Mouse (Mus musculus) left cerebral cortex, postnatal 36 days (tissue): ENCODE results near the gene Ubp1. TPM values are rescaled to one million over a fixed set of nuclear protein-coding genes. Genes with fewer than 3 reads are reported as not detected.
"Not testable (repeated sequence)": the region's sequence is repeated elsewhere in the genome, so short reads cannot be mapped to it uniquely, and the experiment has no call there.

Source experiments
- DNase-seq, 2 experiments: peaks; one replicate each; pipeline ENCODE4 v3.0.0; 2021 to 2022; ENCODE audit warnings: low spot score in 2 of 2, mixed read lengths in 1 of 2
- intact Hi-C: fragments of 180-260 bp; cut with DNase I; formaldehyde crosslinking; loops from one replicate; pipeline ENCODE4 v1.15.1; 2025
- total RNA-seq, 2 experiments: library from RNA; stranded (reverse); gene quantifications; 2 replicates each; pipeline ENCODE4 v1.2.3; 2021

Gene Ubp1
- total RNA-seq: 10 to 100 TPM; 53.9 to 82.7 TPM

GRCm38 (mm10) chr9:113930534-113931374 lies at the start of gene Ubp1:
TSS of gene Ubp1 (plus strand) at chr9:113930934.
- intact Hi-C loops: no loop called here
- DNase-seq: peak; percentile 97 to 98

- DNase-seq: no peak
- intact Hi-C loops: no loop called here
These were observed 35.8 kb upstream of the Ubp1 start for GRCm38 (mm10) chr9:113894903-113895302.

DNA sequence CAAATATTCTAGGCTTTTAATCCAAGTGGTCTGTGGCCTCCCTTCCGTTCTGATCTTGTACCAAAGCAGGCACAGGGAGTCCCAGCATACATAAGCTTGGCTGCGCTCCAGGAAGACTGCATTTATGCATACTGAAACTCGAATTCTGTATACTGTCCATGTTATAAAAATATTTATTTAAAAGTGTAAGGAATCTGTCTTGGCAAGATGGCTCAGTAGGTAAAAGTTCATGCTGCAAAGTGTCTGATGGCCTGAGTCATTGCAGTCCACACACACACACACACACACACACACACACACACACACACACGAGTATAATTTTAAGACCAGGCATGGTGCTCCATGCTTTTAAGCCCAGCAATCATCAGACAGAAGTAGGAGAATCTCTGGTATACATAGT lies 27.6 kb upstream of the Ubp1 start:
- DNase-seq: no peak
- intact Hi-C loops: loop anchor here (5.0 to 10.0 kb wide), 2 partner anchors 46 to 158 kb away; partner anchors contain the start of gene Clasp2

DNA sequence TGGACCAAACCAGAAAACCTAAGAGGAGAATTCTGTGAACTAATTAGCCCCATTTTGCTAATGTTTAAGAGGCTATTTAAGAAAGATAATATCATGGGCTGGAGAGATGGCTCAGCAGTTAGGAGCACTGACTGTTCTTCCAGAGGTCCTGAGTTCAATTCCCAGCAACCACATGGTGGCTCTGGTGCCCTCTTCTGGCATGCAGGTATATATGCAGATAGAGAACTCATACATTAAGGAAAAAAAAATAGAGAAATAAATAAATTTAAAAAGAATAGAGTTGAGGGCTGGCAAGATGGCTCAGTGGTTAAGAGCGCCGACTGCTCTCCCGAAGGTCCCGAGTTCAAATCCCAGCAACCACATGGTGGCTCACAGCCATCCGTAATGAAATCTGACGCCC lies 26.4 kb upstream of the Ubp1 start:
- DNase-seq: not testable (repeated sequence)
- intact Hi-C loops: loop anchor here (5.0 to 10.0 kb wide), 2 partner anchors 47 to 160 kb away; partner anchors contain the start of gene Clasp2

GRCm38 (mm10) chr9:113915789-113916188 lies 14.9 kb upstream of the Ubp1 start:
- no peak for DNase-seq
- intact Hi-C loops: no loop called here

DNA sequence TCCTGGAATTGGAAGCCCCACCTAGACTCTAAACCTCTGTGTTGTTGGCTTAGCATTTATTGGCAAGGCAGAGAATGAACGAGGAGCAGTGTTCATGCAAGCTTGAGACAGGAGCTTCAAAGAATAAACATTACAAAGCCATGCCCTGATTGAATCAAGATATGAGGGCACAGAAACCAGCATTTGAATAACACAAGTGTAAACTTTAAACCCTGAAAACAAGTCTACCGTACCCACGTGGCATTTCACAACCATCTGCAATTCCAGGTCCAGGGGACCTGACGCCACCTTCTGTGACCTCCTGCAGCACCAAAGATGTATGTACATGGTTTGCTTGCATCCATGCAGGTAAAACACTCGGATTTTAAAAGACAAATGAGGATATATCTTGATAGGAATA lies 8.1 kb upstream of the Ubp1 start:
- intact Hi-C loops: no loop called here
- DNase-seq: no peak

DNA sequence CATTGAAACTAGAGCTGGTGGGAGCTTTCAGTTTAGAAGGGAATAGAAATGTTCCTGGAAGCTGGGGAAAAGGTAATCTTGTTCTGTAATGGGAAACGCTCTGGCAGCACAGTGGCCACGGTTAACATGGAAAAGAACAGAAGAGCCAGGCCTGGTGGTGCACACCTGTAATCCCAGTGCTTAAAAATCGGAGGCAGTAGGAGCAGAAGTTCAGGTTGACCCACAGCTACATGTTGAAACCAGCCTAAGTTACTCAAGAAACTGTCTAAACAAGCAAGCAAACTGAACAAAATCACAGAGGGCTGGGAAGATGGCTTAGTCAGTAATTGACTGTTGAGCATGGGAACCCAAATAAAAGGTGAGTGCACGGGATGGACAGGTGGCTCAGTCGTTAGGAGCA lies 5.9 kb upstream of the Ubp1 start:
- intact Hi-C loops: no loop called here
- DNase-seq: no peak

DNA sequence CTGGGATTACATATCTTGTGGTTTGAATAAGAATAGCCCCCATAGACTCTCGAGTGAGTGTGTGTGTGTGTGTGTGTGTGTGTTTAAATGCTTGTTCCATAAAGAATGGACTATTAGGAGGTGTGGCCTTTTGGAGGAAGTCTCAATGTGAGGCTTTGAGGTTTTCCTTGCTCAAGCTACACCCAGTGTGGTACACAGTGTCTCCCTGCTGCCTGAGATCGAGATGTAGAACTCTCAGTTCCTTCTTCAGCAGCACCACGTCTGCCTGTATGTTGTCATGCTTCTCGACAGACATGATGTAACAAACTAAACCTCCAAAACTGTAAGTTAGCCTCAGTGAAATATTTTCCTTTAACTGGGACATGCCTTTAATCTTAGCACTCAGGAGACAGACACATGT lies 2.1 kb upstream of the Ubp1 start:
- no peak for DNase-seq
- intact Hi-C loops: no loop called here

DNA sequence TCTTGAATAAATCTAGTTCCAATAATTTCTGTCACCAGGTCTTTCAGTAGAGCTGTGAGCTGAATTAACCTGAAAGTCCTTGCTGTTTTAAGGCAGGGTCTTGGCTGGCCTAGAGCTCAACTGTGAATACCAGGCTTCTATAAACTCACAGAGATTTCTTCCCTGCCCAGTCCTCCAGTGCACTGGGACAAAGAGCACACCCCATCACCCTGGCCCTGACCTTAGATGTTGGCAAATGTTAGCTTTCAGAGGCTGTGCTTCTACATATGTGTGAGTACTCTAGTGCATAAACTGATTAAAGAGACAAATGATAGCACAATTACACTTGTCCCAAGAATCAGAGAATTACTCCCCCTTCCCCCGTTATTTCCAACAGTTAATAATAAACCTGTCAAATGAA lies 1.1 kb upstream of the Ubp1 start:
- DNase-seq: no peak
- intact Hi-C loops: no loop called here

- peak; percentile 28 to 30 for DNase-seq
- intact Hi-C loops: no loop called here
These were observed 803 bp downstream of the Ubp1 start for GRCm38 (mm10) chr9:113931375-113932099.

DNA sequence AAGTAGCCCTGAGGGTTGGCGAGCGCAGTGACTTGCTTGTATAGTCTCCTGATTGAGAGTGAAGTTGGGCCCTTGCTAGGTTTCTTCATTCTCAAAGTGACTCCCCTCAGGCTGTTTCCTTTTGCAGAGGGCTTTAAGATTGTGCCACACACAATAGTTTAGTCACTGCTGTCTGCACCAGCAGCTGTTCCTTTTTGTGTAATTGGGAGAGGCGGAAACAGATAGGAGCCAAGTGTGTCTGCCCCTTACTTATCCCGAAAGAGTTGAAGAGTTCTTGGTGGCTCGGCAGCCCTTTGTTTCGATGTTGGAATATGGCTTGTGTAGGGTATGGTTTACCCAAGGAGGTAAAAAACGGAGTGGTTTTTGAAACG lies 1.4 kb downstream of the Ubp1 start:
- DNase-seq: no peak
- intact Hi-C loops: no loop called here

- intact Hi-C loops: no loop called here
These were observed 1.8 kb downstream of the Ubp1 start for GRCm38 (mm10) chr9:113932501-113932900.

DNA sequence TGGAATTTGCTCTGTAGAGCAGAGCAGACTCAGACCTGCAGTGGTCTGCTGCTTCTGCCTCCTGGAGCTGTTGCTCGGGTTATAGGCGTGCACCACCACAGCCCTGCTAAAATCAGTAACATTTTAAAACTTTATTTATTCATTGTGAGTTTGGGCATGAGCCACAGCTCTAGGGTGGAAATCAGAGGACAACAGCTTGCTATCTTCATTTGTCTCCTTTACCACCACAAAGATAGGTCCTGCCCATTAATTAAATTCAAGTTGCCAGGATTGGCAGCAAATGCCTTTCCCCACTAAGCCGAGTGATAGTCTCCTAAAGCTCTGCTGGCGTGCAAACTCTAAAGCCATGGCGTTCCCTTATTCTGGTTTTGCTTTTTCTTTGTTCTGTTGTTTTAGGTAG lies 4.9 kb downstream of the Ubp1 start:
- intact Hi-C loops: no loop called here
- no peak for DNase-seq

More at GRCm38 (mm10) chr9:113932501-113932900, 1.8 kb downstream of the Ubp1 start:
- DNase-seq: no peak

- intact Hi-C loops: no loop called here
- DNase-seq: peak; percentile 16 to 22
These were observed 8.5 kb downstream of the Ubp1 start for GRCm38 (mm10) chr9:113939063-113939850.

GRCm38 (mm10) chr9:113941103-113941805 lies 10.5 kb downstream of the Ubp1 start:
- DNase-seq: no peak
- intact Hi-C loops: no loop called here

DNA sequence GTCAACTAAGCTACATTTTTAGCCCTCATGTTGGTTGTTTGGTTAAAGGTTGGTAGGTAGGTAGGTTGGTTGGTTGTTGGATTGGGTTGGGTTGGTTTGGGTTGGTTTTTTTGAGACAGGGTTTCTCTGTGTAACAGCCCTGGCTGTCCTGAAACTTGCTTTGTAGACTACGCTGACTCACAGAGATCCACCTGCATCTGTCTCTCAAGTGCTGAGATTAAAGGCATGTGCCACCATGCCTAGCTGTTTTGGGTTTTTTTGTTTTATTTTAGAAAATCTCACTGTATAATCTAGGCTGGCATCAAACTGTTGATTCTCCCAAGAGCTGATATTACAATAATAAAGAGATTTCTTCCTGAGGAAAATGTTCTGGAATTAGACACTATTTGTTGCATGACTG lies 12.6 kb downstream of the Ubp1 start:
- no peak for DNase-seq
- intact Hi-C loops: no loop called here

GRCm38 (mm10) chr9:113947216-113947615 lies 16.5 kb downstream of the Ubp1 start:
- intact Hi-C loops: no loop called here
- DNase-seq: no peak

GRCm38 (mm10) chr9:113957777-113958176 lies 27.0 kb downstream of the Ubp1 start:
- intact Hi-C loops: no loop called here
- no peak for DNase-seq

DNA sequence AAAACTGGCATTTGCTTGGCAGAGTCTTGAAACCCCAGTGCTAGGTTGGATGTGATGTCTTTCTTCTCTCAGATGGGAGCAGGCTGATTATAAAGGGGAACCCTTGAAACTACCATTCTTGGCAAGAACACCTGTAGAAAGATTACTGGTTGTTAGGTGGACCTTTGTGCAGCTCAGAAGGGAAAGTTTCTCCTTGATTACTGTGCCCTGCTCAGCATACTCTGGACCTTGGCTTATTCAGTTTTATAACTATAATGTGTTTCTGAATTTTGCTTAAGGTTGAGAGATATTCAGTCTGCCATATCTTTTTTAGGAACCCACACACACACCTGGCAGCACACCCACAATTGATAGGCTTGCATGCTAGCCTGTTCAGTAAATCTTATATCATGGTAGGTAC lies 33.0 kb downstream of the Ubp1 start:
- DNase-seq: no peak
- intact Hi-C loops: no loop called here

GRCm38 (mm10) chr9:113964415-113964814 lies 33.7 kb downstream of the Ubp1 start:
- intact Hi-C loops: no loop called here
- no peak for DNase-seq
